Mouse (Mus musculus) cerebellum, adult 11-12 months (tissue): ENCODE results near the gene Otp.

Experiments used
- DNase-seq: peaks from one replicate; pipeline ENCODE4 v3.0.0; 2022

Gene Otp

GRCm38 (mm10) chr13:94874039-94874425 lies 1.4 kb upstream of the Otp start:
- DNase-seq = no peak

- DNase-seq = no peak
Observed at GRCm38 (mm10) chr13:94874656-94875395, 576 bp upstream of the Otp start.

GRCm38 (mm10) chr13:94876286-94877210 lies 1.1 kb downstream of the Otp start:
- DNase-seq = no peak

- DNase-seq = no peak
Observed at GRCm38 (mm10) chr13:94877211-94877590, 1.8 kb downstream of the Otp start.

DNA sequence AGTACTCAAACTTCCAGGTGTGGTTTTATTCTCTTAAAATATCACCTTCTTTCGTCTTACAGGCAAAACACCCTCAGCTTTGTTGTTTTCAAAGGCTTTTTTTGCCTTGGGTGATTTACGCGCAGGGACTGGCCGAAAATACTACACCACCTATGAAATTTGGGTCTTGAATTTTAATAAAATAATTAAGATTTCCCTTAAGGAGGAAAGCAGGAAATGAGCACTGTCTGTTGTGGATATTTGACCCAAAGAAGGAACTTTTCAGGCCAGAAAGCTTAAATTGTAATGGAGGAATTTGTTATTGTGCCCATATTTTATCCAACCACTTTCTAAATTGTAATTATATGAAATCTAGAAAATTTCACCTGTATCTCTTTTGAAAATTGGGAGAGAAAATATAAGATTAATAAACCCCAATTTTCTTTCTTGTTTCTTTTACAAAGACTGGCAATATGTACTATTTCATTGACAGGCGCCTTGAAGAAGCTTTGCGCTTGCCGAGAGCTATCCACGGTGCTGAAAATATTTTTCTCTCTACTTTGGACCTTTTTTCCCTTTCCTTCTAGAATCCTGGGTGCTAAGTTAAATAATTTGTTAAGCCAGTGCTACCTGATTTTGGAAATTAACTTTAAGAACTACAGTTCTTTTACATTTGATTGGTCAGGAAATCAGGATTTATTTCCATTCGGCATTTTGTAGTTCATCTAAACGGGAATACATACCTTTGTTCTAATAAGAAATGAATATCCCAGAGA lies 2.8 kb downstream of the Otp start:
- DNase-seq = no peak

DNA sequence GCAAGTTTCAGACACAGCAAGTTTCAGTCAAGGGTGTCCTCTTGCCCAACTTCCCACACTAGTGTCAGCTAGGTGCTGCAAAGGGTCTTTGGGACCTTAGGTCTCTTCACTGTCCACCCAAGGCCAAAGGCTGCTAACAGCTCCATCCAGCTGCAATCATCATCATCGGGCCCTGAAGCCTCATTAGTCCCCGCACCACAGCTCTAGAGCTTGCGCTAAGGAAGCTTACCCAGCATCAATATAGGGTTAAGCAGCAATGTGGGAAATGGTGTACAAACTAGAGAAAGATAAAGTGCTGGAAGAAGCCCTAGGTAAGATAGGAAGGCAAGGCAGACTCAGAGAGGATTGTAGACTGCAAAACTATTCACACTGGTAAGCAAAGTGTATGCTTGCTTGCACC lies 5.8 kb downstream of the Otp start:
- DNase-seq = no peak

GRCm38 (mm10) chr13:94882221-94882620 lies 6.8 kb downstream of the Otp start:
- DNase-seq = no peak

DNA sequence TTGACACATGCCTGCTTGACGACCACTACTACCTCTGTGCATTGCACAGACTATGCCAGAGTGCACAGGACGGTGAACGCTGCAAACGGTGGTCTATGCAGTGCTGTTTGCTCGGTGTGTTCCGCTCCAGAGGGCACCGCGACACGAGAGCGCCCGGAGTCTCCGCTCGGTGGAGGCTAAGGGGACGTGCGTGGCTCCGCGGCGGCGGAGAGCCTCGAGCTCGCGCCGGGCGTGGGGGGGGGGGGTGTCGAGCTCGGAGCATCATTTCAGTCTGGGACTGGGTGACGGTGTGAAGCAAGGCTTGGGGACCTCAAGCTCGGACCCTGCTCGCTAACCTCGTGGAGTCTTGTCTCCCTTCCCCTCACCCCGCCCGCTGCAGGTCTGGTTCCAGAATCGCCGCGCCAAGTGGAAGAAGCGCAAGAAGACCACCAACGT lies 7.3 kb downstream of the Otp start:
- DNase-seq = no peak

- DNase-seq = peak; percentile 58
Observed at GRCm38 (mm10) chr13:94883163-94883965, 8.0 kb downstream of the Otp start.

- no peak for DNase-seq
Observed at GRCm38 (mm10) chr13:94883966-94884960, 8.9 kb downstream of the Otp start.

GRCm38 (mm10) chr13:94885291-94886235 lies 10.2 kb downstream of the Otp start:
- DNase-seq = no peak

DNA sequence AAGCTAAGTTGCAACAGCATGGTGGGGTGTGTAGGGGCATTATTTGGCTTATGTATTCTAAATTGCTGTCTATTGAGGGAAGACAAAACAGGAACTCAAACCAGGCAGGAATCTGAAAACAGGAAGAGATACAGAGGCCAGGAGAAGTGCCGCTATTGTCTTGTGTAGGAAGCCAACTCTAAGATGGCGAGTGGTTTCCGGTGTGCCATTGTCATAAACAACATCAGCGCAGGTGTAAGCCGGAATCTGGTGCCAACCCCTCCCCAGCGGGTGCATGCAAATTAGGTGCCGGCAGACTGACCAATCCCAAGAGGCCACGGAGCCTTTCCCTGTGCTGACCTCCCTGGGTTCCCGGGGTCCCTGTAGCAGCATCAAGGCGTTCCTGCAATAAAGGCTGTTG lies 32.4 kb downstream of the Otp start:
- DNase-seq = no peak

DNA sequence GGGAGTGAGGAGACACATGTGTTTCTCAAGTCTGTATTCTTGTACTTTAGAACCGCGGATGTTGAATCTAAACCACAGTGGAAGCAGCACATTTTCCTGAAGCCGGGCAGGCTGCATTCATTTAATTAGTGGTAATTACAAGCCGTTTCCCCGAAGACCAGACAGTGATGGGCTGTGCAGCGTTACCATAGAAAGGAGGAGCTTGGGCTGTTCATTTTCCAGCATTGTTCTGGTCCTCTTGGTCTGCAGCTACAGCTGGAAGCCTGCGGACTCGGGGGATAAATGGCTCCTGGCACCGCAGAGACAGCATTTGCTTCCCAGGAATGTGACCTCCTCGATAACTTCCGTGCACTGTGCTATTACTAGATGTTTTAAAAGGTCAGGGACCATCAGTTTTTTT lies 37.6 kb downstream of the Otp start:
- DNase-seq = no peak

- no peak for DNase-seq
Observed at GRCm38 (mm10) chr13:94915654-94916053, 40.3 kb downstream of the Otp start.

- no peak for DNase-seq
Observed at GRCm38 (mm10) chr13:94928086-94928485, 52.7 kb downstream of the Otp start.
